Mouse (Mus musculus) ES-Bruce4 (cell line): Measurements from ENCODE around the gene Prkg1.

ENCODE experiments used
- CTCF ChIP-seq: IDR thresholded peaks from one replicate; pipeline ENCODE4 v1.8.1; 2011; ENCODE audit warnings: low read depth, low read length
- POLR2A ChIP-seq: IDR thresholded peaks from one replicate; pipeline ENCODE4 v1.8.1; 2011; ENCODE audit warnings: low read length; ENCODE audit not compliant: insufficient read depth

DNA sequence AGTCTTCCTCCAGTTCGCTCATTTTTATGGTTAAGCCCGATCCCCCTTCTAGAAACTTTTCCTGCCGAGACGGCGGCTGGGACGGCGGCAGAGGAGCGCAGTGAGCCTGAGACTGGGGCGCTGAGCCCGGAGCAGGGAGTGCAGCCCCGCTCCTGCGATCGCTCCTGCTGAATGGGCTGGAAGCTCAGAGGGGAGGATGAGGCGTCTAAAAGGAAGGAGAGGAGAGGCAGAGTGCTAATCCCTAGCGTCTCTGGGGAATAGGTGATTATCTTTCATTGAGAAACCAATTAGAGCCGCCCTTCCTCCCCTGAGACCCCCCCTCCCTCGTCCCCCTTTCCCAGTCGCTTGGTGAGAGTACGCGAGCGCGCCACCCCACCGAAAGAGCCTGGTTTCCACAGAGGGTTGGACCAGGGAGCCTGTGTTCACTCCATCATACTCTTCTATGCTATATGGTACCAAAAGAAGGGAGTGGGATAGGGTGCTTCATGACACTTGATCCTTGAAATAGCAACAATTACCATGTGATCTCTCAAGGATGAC is at the start of gene Prkg1:
- TF ChIP-seq POLR2A = no peak
- TF ChIP-seq CTCF = no peak
